Mouse (Mus musculus): ENCODE results near the gene Myh11.
"Not testable (repeated sequence)": the region's sequence is repeated elsewhere in the genome, so short reads cannot be mapped to it uniquely, and the experiment has no call there.

The Myh11 gene

GRCm38 (mm10) chr16:14166490-14166889, 124.7 kb downstream of the Myh11 start:
- DNase-seq (ENCODE audit: low spot score in 2 of 2), result no peak

- no peak for DNase-seq (ENCODE audit: low spot score in 2 of 2)
Measured at GRCm38 (mm10) chr16:14163731-14164130, 127.4 kb downstream of the Myh11 start.

GRCm38 (mm10) chr16:14162988-14163416, 128.2 kb downstream of the Myh11 start, which contains the start of the genes Nde1 and Marf1:
Gene Nde1 (plus strand): TSS chr16:14163275.
Gene Marf1 (minus strand): TSS chr16:14163351.
- peak; percentile 79 to 89 for DNase-seq (ENCODE audit: low spot score in 2 of 2)

GRCm38 (mm10) chr16:14160941-14161340, 130.2 kb downstream of the Myh11 start:
- no peak for DNase-seq (ENCODE audit: low spot score in 2 of 2)

GRCm38 (mm10) chr16:14159746-14160131, 131.4 kb downstream of the Myh11 start:
- peak; percentile 32 to 54 for DNase-seq (ENCODE audit: low spot score in 2 of 2)

- peak; percentile 97 to 100 for DNase-seq (ENCODE audit: low spot score in 2 of 2)
Measured at GRCm38 (mm10) chr16:14158936-14159745, 132.0 kb downstream of the Myh11 start.

GRCm38 (mm10) chr16:14158536-14158935, 132.6 kb downstream of the Myh11 start:
- DNase-seq (ENCODE audit: low spot score in 2 of 2), result no peak

- DNase-seq (ENCODE audit: low spot score in 2 of 2), result no peak
Measured at GRCm38 (mm10) chr16:14156312-14156711, 134.9 kb downstream of the Myh11 start.

- not testable (repeated sequence) for DNase-seq (ENCODE audit: low spot score in 2 of 2)
Measured at GRCm38 (mm10) chr16:14155638-14156037, 135.5 kb downstream of the Myh11 start.

GRCm38 (mm10) chr16:14151718-14152117, 139.5 kb downstream of the Myh11 start:
- no peak for DNase-seq (ENCODE audit: low spot score in 2 of 2)

- no peak for DNase-seq (ENCODE audit: low spot score in 2 of 2)
Measured at GRCm38 (mm10) chr16:14147712-14148111, 143.5 kb downstream of the Myh11 start.

Measured in urinary bladder, adult 18-20 months (tissue).